Mouse (Mus musculus): Measurements from ENCODE around the gene Myl10.

DNA sequence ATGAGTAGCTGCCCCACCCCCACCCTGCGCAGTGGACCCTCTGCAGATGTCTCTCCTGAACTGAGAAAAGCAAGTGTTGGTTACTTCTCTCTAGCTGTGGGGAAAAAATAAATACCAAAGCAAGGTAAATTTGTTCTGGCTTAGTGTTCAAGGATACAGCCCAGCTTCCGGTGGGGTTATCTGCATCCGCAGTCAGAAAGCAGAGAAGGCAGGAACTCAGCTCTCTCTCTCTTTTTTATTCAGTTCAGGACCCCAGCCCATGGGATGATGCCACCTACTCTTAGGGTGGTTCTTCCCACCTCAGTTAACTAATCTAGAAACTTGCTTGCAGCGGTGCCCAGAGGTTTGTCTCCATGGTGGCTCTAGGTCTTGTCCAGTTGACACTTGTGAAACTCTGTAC is at the start of gene Myl10:
- TF ChIP-seq POLR2A (IDR thresholded peaks at IDR 0.05; ENCODE audit: low read depth, low read length) (no peak), CTCF (conservative IDR thresholded peaks at IDR 0.05; ENCODE audit: insufficient read depth, insufficient read length, low read depth, low read length) (no peak)
